Mouse (Mus musculus): ENCODE measurements around the gene Agxt2.

DNA sequence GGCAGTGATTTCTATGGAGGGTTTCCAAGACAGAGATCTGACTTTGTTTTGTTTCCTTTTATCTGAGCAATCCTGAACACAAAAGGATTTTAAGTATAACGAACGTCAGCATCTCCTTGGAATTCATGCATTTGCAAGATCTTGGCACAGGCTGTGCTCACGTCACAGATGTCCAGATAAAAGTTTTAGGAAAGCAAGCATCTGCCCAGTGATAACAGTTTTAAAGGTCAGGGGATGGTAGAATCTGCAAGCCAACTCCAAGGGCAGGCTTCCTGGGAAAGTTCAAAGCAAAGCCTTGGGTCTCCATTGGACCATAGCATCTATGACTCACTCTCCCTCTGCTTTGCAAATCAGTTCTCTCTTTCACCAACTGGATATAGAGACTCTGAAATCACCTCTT, 27.7 kb upstream of the Agxt2 start:
- no peak for TF ChIP-seq CTCF (IDR thresholded peaks at IDR 0.05; ENCODE audit: borderline replicate concordance, insufficient read depth, low read depth, low read length)
- no peak for TF ChIP-seq POLR2A (IDR thresholded peaks at IDR 0.05; ENCODE audit: borderline replicate concordance, insufficient read depth, low read length)
